Mouse (Mus musculus) CH12.LX (cell line): ENCODE measurements around the gene P2rx7. TPM values are rescaled to one million over a fixed set of nuclear protein-coding genes. Genes with fewer than 3 reads are reported as not detected.

Experiments used
- DNase-seq: peaks from one replicate; pipeline ENCODE4 v3.0.0-alpha.2; 2013; ENCODE audit errors: extremely low read depth
- H3K27ac ChIP-seq: 2 replicates; pipeline ENCODE4 v1.5.1; 2012; ENCODE audit warnings: low read depth, mild to moderate bottlenecking, control low read depth, moderate library complexity; ENCODE audit not compliant: insufficient read depth
- H3K27me3 ChIP-seq: replicated peaks from 2 replicates; pipeline ENCODE3; 2012; ENCODE audit warnings: inconsistent platforms
- H3K36me3 ChIP-seq, 2 experiments: replicated peaks in 1 of 2; 2 replicates each; pipeline versions ENCODE3 to v1.6.1; 2012; ENCODE audit warnings: inconsistent platforms in 1 of 2, low read length in 1 of 2, mild to moderate bottlenecking in 1 of 2, mixed read lengths in 1 of 2, moderate library complexity in 1 of 2; ENCODE audit not compliant: control insufficient read depth in 1 of 2, insufficient read depth in 1 of 2
- H3K4me1 ChIP-seq, 2 experiments: 2 replicates each; pipeline ENCODE4 v1.6.1; 2012; ENCODE audit warnings: inconsistent platforms in 1 of 2, moderate library complexity in 1 of 2; ENCODE audit not compliant: insufficient read depth in 2 of 2, control insufficient read depth in 1 of 2
- H3K4me2 ChIP-seq: 2 replicates; pipeline ENCODE4 v1.6.1; 2012; ENCODE audit warnings: low read depth, mild to moderate bottlenecking, control low read depth; ENCODE audit not compliant: poor library complexity, insufficient read depth, severe bottlenecking
- H3K4me3 ChIP-seq, 3 experiments: fragments of 150-350 bp in 1 of 3; sonication (generic) in 1 of 3; replicated peaks in 1 of 3; 2 replicates each; pipeline versions ENCODE3 to v1.5.1; 2011 to 2012; ENCODE audit warnings: low read depth in 2 of 3, low read length in 2 of 3, mild to moderate bottlenecking in 2 of 3, moderate library complexity in 2 of 3, control low read depth in 1 of 3, improper control_type of control experiment in 1 of 3, inconsistent platforms in 1 of 3, mixed read lengths in 1 of 3; ENCODE audit not compliant: poor library complexity in 1 of 3
- H3K79me2 ChIP-seq: replicated peaks from 2 replicates; pipeline ENCODE4 v1.6.1; 2012; ENCODE audit warnings: mild to moderate bottlenecking, moderate library complexity; ENCODE audit not compliant: control insufficient read depth, poor library complexity, insufficient read depth, severe bottlenecking; ENCODE audit errors: extremely low read depth
- H3K9ac ChIP-seq: 2 replicates; pipeline ENCODE4 v1.6.1; 2012; ENCODE audit warnings: low read depth, mild to moderate bottlenecking, control low read depth, moderate library complexity; ENCODE audit not compliant: insufficient read depth
- H3K9me3 ChIP-seq: replicated peaks from 2 replicates; pipeline ENCODE3; 2012; ENCODE audit warnings: low read length, inconsistent platforms, mixed read lengths
- BHLHE40 ChIP-seq: IDR thresholded peaks from 2 replicates; pipeline ENCODE4 v1.6.1; 2011; ENCODE audit warnings: mild to moderate bottlenecking, low read depth, low read length, improper control_type of control experiment
- CHD1 ChIP-seq: IDR thresholded peaks from 2 replicates; pipeline ENCODE4 v1.6.1; 2012; ENCODE audit warnings: low read depth, low read length, improper control_type of control experiment, inconsistent platforms
- CHD2 ChIP-seq: IDR thresholded peaks from 2 replicates; pipeline ENCODE4 v1.6.1; 2011; ENCODE audit warnings: low read length, improper control_type of control experiment
- GABPA ChIP-seq: IDR thresholded peaks from 2 replicates; pipeline ENCODE4 v1.6.1; 2012; ENCODE audit warnings: low read depth, low read length, improper control_type of control experiment, inconsistent platforms; ENCODE audit not compliant: insufficient replicate concordance
- JUN ChIP-seq: IDR thresholded peaks from 2 replicates; pipeline ENCODE4 v1.6.1; 2011; ENCODE audit warnings: low read depth, mild to moderate bottlenecking, low read length, improper control_type of control experiment, moderate library complexity; ENCODE audit not compliant: insufficient read depth
- MAFK ChIP-seq: IDR thresholded peaks from 2 replicates; pipeline ENCODE4 v1.6.1; 2011; ENCODE audit warnings: low read length, improper control_type of control experiment; ENCODE audit not compliant: insufficient replicate concordance
- MAX ChIP-seq: IDR thresholded peaks from 2 replicates; pipeline ENCODE4 v1.6.1; 2011; ENCODE audit warnings: low read length, improper control_type of control experiment
- MEF2A ChIP-seq: IDR thresholded peaks from 2 replicates; pipeline ENCODE4 v1.6.1; 2014; ENCODE audit warnings: low read depth, mild to moderate bottlenecking, inconsistent platforms, low read length, improper control_type of control experiment, borderline replicate concordance
- MXI1 ChIP-seq: IDR thresholded peaks from 2 replicates; pipeline ENCODE4 v1.6.1; 2011; ENCODE audit warnings: mild to moderate bottlenecking, low read depth, low read length, improper control_type of control experiment
- MYC ChIP-seq: IDR thresholded peaks from 2 replicates; pipeline ENCODE4 v1.6.1; 2011; ENCODE audit warnings: low read depth, mild to moderate bottlenecking, improper control_type of control experiment, low read length
- POLR2A ChIP-seq: IDR thresholded peaks from 2 replicates; pipeline ENCODE4 v1.6.1; 2011; ENCODE audit warnings: low read depth, mild to moderate bottlenecking, improper control_type of control experiment, low read length
- RCOR1 ChIP-seq: conservative IDR thresholded peaks from 2 replicates; pipeline ENCODE4 v1.6.1; 2012; ENCODE audit warnings: low read depth, mild to moderate bottlenecking, inconsistent platforms, low read length, improper control_type of control experiment
- TCF12 ChIP-seq: IDR thresholded peaks from 2 replicates; pipeline ENCODE4 v1.6.1; 2014; ENCODE audit warnings: low read depth, mild to moderate bottlenecking, inconsistent platforms, low read length, improper control_type of control experiment
- ZKSCAN1 ChIP-seq: IDR thresholded peaks from 2 replicates; pipeline ENCODE4 v1.6.1; 2012; ENCODE audit warnings: low read depth, inconsistent platforms, low read length, improper control_type of control experiment, borderline replicate concordance
- dilution Hi-C: fragments of 300-500 bp; cut with MboI; formaldehyde crosslinking; loops from 2 replicates; pipeline ENCODE4 v1.14.3; 2020; ENCODE audit warnings: low sequenced_read_pairs; ENCODE audit not compliant: extremely low pct_unique_long_range_greater_than_20kb, extremely low pct_ligation_motif_present
- in situ Hi-C: fragments of 300-500 bp; cut with MboI; formaldehyde crosslinking; loops from 3 replicates; pipeline ENCODE4 v1.14.3; 2019; ENCODE audit warnings: low sequenced_read_pairs, low pct_ligation_motif_present, low pct_unique_long_range_greater_than_20kb, mixed read lengths
- polyA plus RNA-seq: library from polyadenylated mRNA; unstranded; fragments of >175 nt; gene quantifications from 2 replicates; pipeline ENCODE4 v1.2.1, GENCODE M21; 2012; ENCODE audit warnings: low read depth; ENCODE audit not compliant: insufficient read length
- total RNA-seq, 2 experiments: library from RNA; depleted of rRNA; stranded (reverse); fragments of 300-350 nt in 1 of 2; fragments of >200 nt in 1 of 2; gene quantifications; 2 replicates each; pipeline ENCODE4 v1.2.3; 2012 to 2014

P2rx7 gene
- total and polyA plus RNA-seq, 3 experiments = 0.59 to 1.5 (median 1.5) TPM

DNA sequence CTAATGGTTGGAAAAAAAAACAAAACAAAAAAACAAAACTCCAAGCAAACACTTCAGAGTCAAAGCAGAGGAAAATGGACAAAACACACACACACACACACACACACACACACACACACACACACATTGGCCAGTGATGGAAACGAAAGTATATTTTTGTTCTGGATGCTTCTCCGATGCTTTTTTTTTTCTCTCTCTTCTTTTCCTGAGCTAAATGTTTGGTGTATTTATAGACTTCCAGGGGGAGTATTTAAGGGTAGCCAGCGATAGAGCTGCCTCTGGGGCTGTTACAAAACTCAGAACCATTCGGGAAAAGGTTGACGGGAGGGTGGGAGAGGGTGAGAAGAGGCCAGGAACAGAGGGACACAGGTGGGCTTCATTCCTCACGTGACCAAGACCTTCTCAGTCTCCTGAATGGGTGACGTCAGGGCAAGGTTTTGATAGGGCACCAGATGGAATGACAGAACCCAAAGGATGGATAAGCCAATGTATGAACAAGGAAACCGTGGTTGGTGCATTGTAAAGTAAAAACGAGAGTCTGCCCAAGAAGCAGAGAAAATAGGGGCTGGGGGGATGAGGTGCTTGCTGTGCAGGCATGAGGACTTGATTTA is 23.9 kb upstream of the P2rx7 start:
- H3K27ac ChIP-seq = no peak overlapping the region
- H3K9me3 ChIP-seq = no peaks in the 10 kb centered on the region
- H3K4me2 ChIP-seq = no peak overlapping the region
- no peak for TF ChIP-seq GABPA
- TF ChIP-seq CHD1 = no peak
- TF ChIP-seq CHD2 = no peak
- no peak for TF ChIP-seq ZKSCAN1
- H3K4me3 ChIP-seq = no peak overlapping the region
- DNase-seq = no peak
- no peak overlapping the region for H3K9ac ChIP-seq
- no peaks in the 10 kb centered on the region for H3K27me3 ChIP-seq
- H3K36me3 ChIP-seq = no peaks in the 10 kb centered on the region
- dilution Hi-C loops = no loop called here
- peaks cover 2 to 5% of the 10 kb centered on the region in 2 experiments; a peak in 2 of 4 replicates for H3K4me1 ChIP-seq
- H3K79me2 ChIP-seq = no peaks in the 10 kb centered on the region
- in situ Hi-C loops = loop anchor here (25.0 kb wide), 1 partner anchor 107 kb away; the partner anchor contains the start of gene Atp2a2

DNA sequence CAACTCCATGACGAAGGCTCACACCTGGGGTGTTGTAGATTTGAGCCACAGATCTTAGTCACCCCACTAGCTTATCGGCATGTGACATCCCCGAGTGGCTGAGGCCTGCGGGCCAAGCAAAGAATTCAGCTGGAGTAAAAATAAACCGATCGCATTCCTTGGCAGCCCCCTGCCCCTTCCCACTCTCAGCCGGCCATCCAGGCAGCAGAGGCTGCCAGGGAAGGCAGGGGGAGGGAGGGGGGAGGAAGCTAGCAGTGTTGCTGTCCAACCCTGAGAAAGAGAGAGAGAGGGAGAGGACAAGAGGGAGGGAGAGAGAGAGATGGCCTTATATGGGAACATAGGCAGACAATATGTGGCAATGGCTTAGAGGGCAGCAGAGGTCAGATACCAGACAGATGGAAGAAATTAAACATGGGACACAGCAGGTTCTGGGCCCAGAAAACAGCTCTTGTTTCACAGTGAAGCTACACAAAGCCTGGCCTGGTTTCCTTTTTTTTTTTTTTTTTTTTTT is 22.3 kb upstream of the P2rx7 start:
- TF ChIP-seq MAFK (no peak), JUN (no peak), MAX (no peak), MEF2A (no peak), POLR2A (no peak), BHLHE40 (no peak)
- H3K27ac ChIP-seq = no peak overlapping the region
- H3K79me2 ChIP-seq = no peaks in the 10 kb centered on the region
- peaks cover 2 to 3% of the 10 kb centered on the region in 2 experiments; a peak in 1 of 4 replicates for H3K4me1 ChIP-seq
- H3K9ac ChIP-seq = no peak overlapping the region
- no peaks in the 10 kb centered on the region for H3K9me3 ChIP-seq
- dilution Hi-C loops = no loop called here
- H3K4me2 ChIP-seq = no peak overlapping the region
- no peaks in the 10 kb centered on the region for H3K27me3 ChIP-seq
- H3K4me3 ChIP-seq = no peak overlapping the region
- no peak for DNase-seq
- in situ Hi-C loops = loop anchor here (25.0 kb wide), 1 partner anchor 109 kb away; the partner anchor contains the start of gene Atp2a2
- H3K36me3 ChIP-seq = no peaks in the 10 kb centered on the region

DNA sequence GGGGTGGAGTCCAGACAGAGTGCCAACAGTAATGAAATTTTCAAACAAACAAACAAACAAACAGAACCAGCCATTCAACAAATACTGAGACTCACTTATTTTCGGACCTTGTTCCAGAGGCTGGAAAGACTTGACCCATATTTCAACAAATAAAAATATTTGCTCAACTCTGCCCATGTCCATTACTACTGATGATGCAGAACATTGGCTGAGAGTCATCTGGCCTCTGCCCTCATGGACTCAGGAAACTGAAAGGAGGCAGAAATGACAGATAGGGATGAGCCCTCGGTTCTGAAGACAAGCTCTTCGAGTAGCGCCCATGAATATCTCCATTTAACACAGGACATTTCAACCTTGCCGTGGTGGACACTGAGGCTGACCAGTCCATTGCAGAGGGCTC is 21.2 kb upstream of the P2rx7 start:
- Histone ChIP-seq H3K27ac (no peak overlapping the region), H3K27me3 (no peaks in the 10 kb centered on the region), H3K4me1 (peaks cover 2 to 3% of the 10 kb centered on the region in 2 experiments; a peak in 1 of 4 replicates), H3K9ac (no peak overlapping the region), H3K4me3 (no peak overlapping the region), H3K36me3 (no peaks in the 10 kb centered on the region), H3K4me2 (no peak overlapping the region), H3K9me3 (no peaks in the 10 kb centered on the region), H3K79me2 (no peaks in the 10 kb centered on the region)
- no peak for DNase-seq
- dilution Hi-C loops (no loop called here), in situ Hi-C loops (loop anchor here (25.0 kb wide), 1 partner anchor 110 kb away; the partner anchor contains the start of gene Atp2a2)
- no peak for TF ChIP-seq MEF2A
- TF ChIP-seq TCF12 = no peak
- no peak for TF ChIP-seq MYC
- TF ChIP-seq RCOR1 = no peak
- no peak for TF ChIP-seq MAX
- no peak for TF ChIP-seq CHD1
- no peak for TF ChIP-seq MXI1
